Mouse (Mus musculus) lung, postnatal 36 days (tissue): ENCODE measurements around the gene Tnrc6c.

ENCODE experiments used
- DNase-seq: peaks from one replicate; pipeline ENCODE4 v3.0.0; 2022; ENCODE audit warnings: mixed read lengths

Gene Tnrc6c

GRCm38 (mm10) chr11:117677594-117677993 lies 23.5 kb downstream of the Tnrc6c start:
- DNase-seq: no peak

- DNase-seq: no peak
Measured at GRCm38 (mm10) chr11:117678155-117678554, 24.1 kb downstream of the Tnrc6c start.

- peak; percentile 48 for DNase-seq
Measured at GRCm38 (mm10) chr11:117678740-117679139, 24.7 kb downstream of the Tnrc6c start.

GRCm38 (mm10) chr11:117684640-117685039 lies 30.6 kb downstream of the Tnrc6c start:
- DNase-seq: peak; percentile 8

- peak; percentile 15 for DNase-seq
Measured at GRCm38 (mm10) chr11:117685461-117685860, 31.4 kb downstream of the Tnrc6c start.

- DNase-seq: peak; percentile 67
Measured at GRCm38 (mm10) chr11:117686021-117686420, 31.9 kb downstream of the Tnrc6c start.

- no peak for DNase-seq
Measured at GRCm38 (mm10) chr11:117688603-117689002, 34.5 kb downstream of the Tnrc6c start.

GRCm38 (mm10) chr11:117691311-117691710 lies 37.2 kb downstream of the Tnrc6c start:
- DNase-seq: no peak

- DNase-seq: peak; percentile 20
Measured at GRCm38 (mm10) chr11:117694050-117694449, 40.0 kb downstream of the Tnrc6c start.

GRCm38 (mm10) chr11:117696585-117696984 lies 42.5 kb downstream of the Tnrc6c start:
- DNase-seq: peak; percentile 19

- no peak for DNase-seq
Measured at GRCm38 (mm10) chr11:117700871-117701270, 46.8 kb downstream of the Tnrc6c start.

GRCm38 (mm10) chr11:117706267-117706666 lies 52.2 kb downstream of the Tnrc6c start:
- no peak for DNase-seq

- no peak for DNase-seq
Measured at GRCm38 (mm10) chr11:117707238-117707637, 53.1 kb downstream of the Tnrc6c start.

GRCm38 (mm10) chr11:117709308-117709707 lies 55.2 kb downstream of the Tnrc6c start:
- DNase-seq: peak; percentile 86

- DNase-seq: peak; percentile 78
Measured at GRCm38 (mm10) chr11:117710815-117711294, 56.8 kb downstream of the Tnrc6c start.

GRCm38 (mm10) chr11:117712065-117712464 lies 58.0 kb downstream of the Tnrc6c start:
- DNase-seq: no peak

- DNase-seq: no peak
Measured at GRCm38 (mm10) chr11:117713375-117713774, 59.3 kb downstream of the Tnrc6c start.

- no peak for DNase-seq
Measured at GRCm38 (mm10) chr11:117718838-117719237, 64.7 kb downstream of the Tnrc6c start.

GRCm38 (mm10) chr11:117724604-117725301 lies 70.7 kb downstream of the Tnrc6c start:
- DNase-seq: no peak

- DNase-seq: no peak
Measured at GRCm38 (mm10) chr11:117727031-117727430, 72.9 kb downstream of the Tnrc6c start.

- DNase-seq: no peak
Measured at GRCm38 (mm10) chr11:117728245-117728644, 74.2 kb downstream of the Tnrc6c start.

GRCm38 (mm10) chr11:117728841-117729240 lies 74.8 kb downstream of the Tnrc6c start:
- DNase-seq: peak; percentile 65

GRCm38 (mm10) chr11:117729341-117729740 lies 75.3 kb downstream of the Tnrc6c start:
- DNase-seq: peak; percentile 44

- DNase-seq: no peak
Measured at GRCm38 (mm10) chr11:117729798-117730489, 75.9 kb downstream of the Tnrc6c start.
